Mouse (Mus musculus) embryonic facial prominence, embryonic 11.5 days (tissue): Measurements from ENCODE around the gene Snx4. TPM values are rescaled to one million over a fixed set of nuclear protein-coding genes. Genes with fewer than 3 reads are reported as not detected.

Source experiments
- ATAC-seq: fragments of 200-750 bp; cut with Nextera tagmentation; replicated peaks from 2 replicates; pipeline ENCODE4 v1.8.0; 2017; ENCODE audit warnings: low read depth; ENCODE audit not compliant: insufficient number of reproducible peaks, low FRiP score, low TSS enrichment
- DNase-seq: peaks from one replicate; pipeline ENCODE4 v3.0.0-alpha.2; 2015; ENCODE audit warnings: low spot score
- H3K27ac ChIP-seq: fragments of 300-500 bp; sonication (generic); replicated peaks from 2 replicates; pipeline ENCODE4 v1.5.1; 2014; ENCODE audit warnings: mild to moderate bottlenecking, low read depth, low read length, control low read depth
- H3K27me3 ChIP-seq: fragments of 300-500 bp; sonication (generic); 2 replicates; pipeline ENCODE4 v1.6.1; 2014; ENCODE audit warnings: mild to moderate bottlenecking, low read length, moderate library complexity, mixed read lengths; ENCODE audit not compliant: control insufficient read depth, insufficient read depth
- H3K36me3 ChIP-seq: fragments of 300-500 bp; sonication (generic); replicated peaks from 2 replicates; pipeline ENCODE4 v1.6.1; 2014; ENCODE audit warnings: low read depth, mild to moderate bottlenecking, low read length, moderate library complexity, mixed read lengths; ENCODE audit not compliant: control insufficient read depth, insufficient read depth
- H3K4me1 ChIP-seq: fragments of 300-500 bp; sonication (generic); 2 replicates; pipeline ENCODE4 v1.6.1; 2014; ENCODE audit warnings: low read length, mixed read lengths; ENCODE audit not compliant: control insufficient read depth, insufficient read depth
- H3K4me2 ChIP-seq: fragments of 300-500 bp; sonication (generic); 2 replicates; pipeline ENCODE4 v1.6.1; 2014; ENCODE audit warnings: low read depth, mild to moderate bottlenecking, control low read depth, low read length, moderate library complexity
- H3K4me3 ChIP-seq: fragments of 300-500 bp; sonication (generic); 2 replicates; pipeline ENCODE4 v1.5.1; 2014; ENCODE audit warnings: low read depth, low read length, control low read depth
- H3K9ac ChIP-seq: fragments of 300-500 bp; sonication (generic); replicated peaks from 2 replicates; pipeline ENCODE4 v1.6.1; 2014; ENCODE audit warnings: mild to moderate bottlenecking, control low read depth, low read length
- H3K9me3 ChIP-seq: fragments of 300-500 bp; sonication (generic); replicated peaks from 2 replicates; pipeline ENCODE4 v1.6.1; 2016; ENCODE audit warnings: mild to moderate bottlenecking, low read length, inconsistent platforms, mixed read lengths; ENCODE audit not compliant: control insufficient read depth
- WGBS: fragments of 180-500 bp; shearing (Covaris S2); extraction: QIAGEN DNeasy Blood & Tissue Kit; methylation state at CpG from one replicate; pipeline ENCODE4 v1.1.7; 2014; 5-methylcytosine and 5-hydroxymethylcytosine counted together
- polyA plus RNA-seq: library from polyadenylated mRNA; unstranded; fragments of >200 nt; fragmentation: Nextera tagmentation; extraction: Ambion mirVana; gene quantifications from 2 replicates; pipeline ENCODE4 v1.2.1, GENCODE M21; 2014

Snx4 gene
- polyA plus RNA-seq, 1 experiment from 2014 or later: 88.7 TPM

- Histone ChIP-seq H3K4me2 (no peak overlapping the region), H3K27me3 (no peaks in the 10 kb centered on the region), H3K9me3 (no peaks in the 10 kb centered on the region), H3K27ac (no peak overlapping the region), H3K36me3 (peaks cover 4% of the 10 kb centered on the region; the same call in 1 of the 2 replicates), H3K9ac (no peak overlapping the region), H3K4me3 (no peak overlapping the region), H3K4me1 (no peaks in the 10 kb centered on the region)
- DNase-seq (no peak), ATAC-seq (no peak)
- 93% methylated on average over 6 of the region's 6 CpGs for WGBS
Observed at GRCm38 (mm10) chr16:33236151-33236550, 15.1 kb upstream of the Snx4 start.

- Histone ChIP-seq H3K9me3 (no peaks in the 10 kb centered on the region), H3K9ac (no peak overlapping the region), H3K27ac (no peak overlapping the region), H3K4me3 (no peak overlapping the region), H3K36me3 (peaks cover 6% of the 10 kb centered on the region), H3K27me3 (no peaks in the 10 kb centered on the region), H3K4me1 (no peaks in the 10 kb centered on the region), H3K4me2 (no peak overlapping the region)
- DNase-seq: no peak
- WGBS: 89% methylated on average over 2 of the region's 2 CpGs
- no peak for ATAC-seq
Observed at GRCm38 (mm10) chr16:33239305-33239704, 11.9 kb upstream of the Snx4 start.

GRCm38 (mm10) chr16:33242046-33242445 is 9.2 kb upstream of the Snx4 start:
- no peaks in the 10 kb centered on the region for H3K9me3 ChIP-seq
- no peak overlapping the region for H3K4me2 ChIP-seq
- no peaks in the 10 kb centered on the region for H3K4me1 ChIP-seq
- no peak overlapping the region for H3K4me3 ChIP-seq
- no peak for DNase-seq
- no peaks in the 10 kb centered on the region for H3K27me3 ChIP-seq
- peaks cover 2% of the 10 kb centered on the region for H3K36me3 ChIP-seq
- no peak for ATAC-seq
- H3K27ac ChIP-seq: no peak overlapping the region
- WGBS: 86% methylated on average over 6 of the region's 6 CpGs
- H3K9ac ChIP-seq: no peak overlapping the region

GRCm38 (mm10) chr16:33244136-33244691 is 7.0 kb upstream of the Snx4 start:
- Histone ChIP-seq H3K4me2 (no peak overlapping the region), H3K4me3 (no peak overlapping the region), H3K27me3 (no peaks in the 10 kb centered on the region), H3K4me1 (no peaks in the 10 kb centered on the region), H3K36me3 (peaks cover 2% of the 10 kb centered on the region), H3K9ac (no peak overlapping the region), H3K9me3 (no peaks in the 10 kb centered on the region), H3K27ac (no peak overlapping the region)
- DNase-seq: no peak
- no peak for ATAC-seq
- 93% methylated on average over 6 of the region's 6 CpGs for WGBS

- 91% methylated on average over 9 of the region's 9 CpGs for WGBS
- Histone ChIP-seq H3K27ac (no peak overlapping the region), H3K9ac (no peak overlapping the region), H3K9me3 (no peaks in the 10 kb centered on the region), H3K4me1 (no peaks in the 10 kb centered on the region), H3K27me3 (no peaks in the 10 kb centered on the region), H3K36me3 (peaks cover 2% of the 10 kb centered on the region), H3K4me2 (no peak overlapping the region), H3K4me3 (no peak overlapping the region)
- no peak for ATAC-seq
- DNase-seq: no peak
Observed at GRCm38 (mm10) chr16:33244933-33245470, 6.2 kb upstream of the Snx4 start.

GRCm38 (mm10) chr16:33246526-33246925 is 4.7 kb upstream of the Snx4 start:
- WGBS: 87% methylated on average over 5 of the region's 5 CpGs
- DNase-seq: no peak
- H3K9me3 ChIP-seq: no peaks in the 10 kb centered on the region
- H3K36me3 ChIP-seq: peaks cover 2% of the 10 kb centered on the region
- no peak for ATAC-seq
- H3K27ac ChIP-seq: no peak overlapping the region
- no peaks in the 10 kb centered on the region for H3K27me3 ChIP-seq
- H3K4me2 ChIP-seq: no peak overlapping the region
- no peaks in the 10 kb centered on the region for H3K4me1 ChIP-seq
- no peak overlapping the region for H3K9ac ChIP-seq
- H3K4me3 ChIP-seq: no peak overlapping the region

GRCm38 (mm10) chr16:33247006-33247405 is 4.2 kb upstream of the Snx4 start:
- H3K27ac ChIP-seq: no peak overlapping the region
- 77% methylated on average over 2 of the region's 2 CpGs for WGBS
- H3K9ac ChIP-seq: no peak overlapping the region
- no peaks in the 10 kb centered on the region for H3K4me1 ChIP-seq
- peaks cover 2% of the 10 kb centered on the region for H3K36me3 ChIP-seq
- H3K4me3 ChIP-seq: no peak overlapping the region
- no peaks in the 10 kb centered on the region for H3K27me3 ChIP-seq
- H3K9me3 ChIP-seq: no peaks in the 10 kb centered on the region
- DNase-seq: no peak
- ATAC-seq: no peak
- no peak overlapping the region for H3K4me2 ChIP-seq

GRCm38 (mm10) chr16:33250651-33251120 is 556 bp upstream of the Snx4 start:
- DNase-seq (no peak), ATAC-seq (no peak)
- no peak overlapping the region for H3K27ac ChIP-seq
- H3K9me3 ChIP-seq: no peaks in the 10 kb centered on the region
- H3K4me1 ChIP-seq: no peaks in the 10 kb centered on the region
- peak overlapping the region; percentile 41 for H3K4me2 ChIP-seq
- H3K9ac ChIP-seq: peak overlapping the region; percentile 46
- H3K4me3 ChIP-seq: peak overlapping the region; percentile 92
- no peaks in the 10 kb centered on the region for H3K36me3 ChIP-seq
- H3K27me3 ChIP-seq: no peaks in the 10 kb centered on the region
- WGBS: 23% methylated on average over 9 of the region's 9 CpGs
